In the genomic region with DNA sequence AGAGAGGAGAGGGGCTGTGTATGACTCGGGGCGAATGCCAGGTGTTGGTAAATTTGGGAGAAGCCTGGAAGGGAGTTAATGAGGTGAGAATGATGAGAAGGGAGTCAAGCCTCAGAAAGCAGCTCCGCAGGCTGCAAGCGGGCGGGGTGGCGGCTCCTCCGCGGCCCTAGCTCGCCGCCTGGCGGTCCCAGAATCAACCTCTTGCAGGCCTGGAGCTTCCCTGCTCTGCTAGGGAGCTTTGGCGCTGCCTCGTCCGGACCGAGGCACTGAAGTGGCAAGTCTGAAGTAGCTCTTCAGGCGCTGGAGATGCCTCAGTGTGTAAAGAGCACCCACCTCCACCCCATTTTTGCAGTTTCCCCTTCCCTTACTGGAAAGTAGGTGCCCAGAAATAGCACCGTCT, we compare ENCODE assay signal across 8 mouse cellular contexts. TPM values are rescaled to one million over a fixed set of nuclear protein-coding genes. Genes with fewer than 3 reads are reported as not detected.
DNase-seq lines count a peak whose midpoint lies in the region; ATAC-seq lines count a peak whose summit lies in the region.

No protein-coding gene starts in this region.

- H3K9ac ChIP-seq in forebrain, embryonic 12.5 days: no peak overlapping the region
- peak overlapping the region; percentile 72 for H3K9ac ChIP-seq in heart, embryonic 16.5 days (ENCODE audit: low read length)
- no peak overlapping the region for H3K9ac ChIP-seq in liver, embryonic 15.5 days
- H3K9ac ChIP-seq in neural tube, embryonic 14.5 days (replicated peaks; ENCODE audit: low read depth, low read length): no peak overlapping the region

- peak overlapping the region; percentile 57 for H3K4me3 ChIP-seq in brown adipose tissue, adult 24 weeks (ENCODE audit: insufficient read depth, low read depth, low read length)
- peak overlapping the region; percentile 49 for H3K4me3 ChIP-seq in forebrain, embryonic 12.5 days (replicated peaks)
- H3K4me3 ChIP-seq in heart, embryonic 16.5 days (ENCODE audit: low read length): peak overlapping the region; percentile 66
- H3K4me3 ChIP-seq in liver, embryonic 15.5 days (replicated peaks): 0 out of 2 replicates have a peak overlapping the region, but pooled peaks have one; percentile 37
- 0 out of 2 replicates have a peak overlapping the region, but pooled peaks have one; percentile 45 for H3K4me3 ChIP-seq in neural tube, embryonic 14.5 days (ENCODE audit: low read depth, low read length)

- ATAC-seq in CD4-positive, CD25-positive, alpha-beta regulatory T cell, adult 4 months: peak; percentile 52
- ATAC-seq in forebrain, embryonic 12.5 days (ENCODE audit: low FRiP score): peak; percentile 71
- ATAC-seq in heart, embryonic 16.5 days (replicated peaks; ENCODE audit: extremely low read depth, insufficient read depth, low FRiP score): 0 out of 2 replicates have a peak, but pooled peaks have one; percentile 37
- ATAC-seq in liver, embryonic 15.5 days (ENCODE audit: insufficient read depth): no peak
- peak; percentile 81 for ATAC-seq in neural tube, embryonic 14.5 days (ENCODE audit: low read depth)

- WGBS in forebrain, embryonic 12.5 days: 1% methylated on average over 17 of the region's 17 CpGs
- under 1% methylated on average over 17 of the region's 17 CpGs for WGBS in heart, embryonic 16.5 days
- under 1% methylated on average over 17 of the region's 17 CpGs for WGBS in liver, embryonic 15.5 days (ENCODE audit: insufficient replicate concordance)
- WGBS in neural tube, embryonic 14.5 days: under 1% methylated on average over 17 of the region's 17 CpGs

- no peaks in the 10 kb centered on the region for H3K36me3 ChIP-seq in forebrain, embryonic 12.5 days (replicated peaks)
- H3K36me3 ChIP-seq in heart, embryonic 16.5 days (ENCODE audit: control insufficient read depth, insufficient read depth): no peaks in the 10 kb centered on the region
- no peaks in the 10 kb centered on the region for H3K36me3 ChIP-seq in liver, embryonic 15.5 days (replicated peaks)
- H3K36me3 ChIP-seq in neural tube, embryonic 14.5 days (ENCODE audit: control insufficient read depth, insufficient read depth, low read length): no peaks in the 10 kb centered on the region

- peak overlapping the region; percentile 84 for H3K4me2 ChIP-seq in forebrain, embryonic 12.5 days
- peak overlapping the region; percentile 97 for H3K4me2 ChIP-seq in heart, embryonic 16.5 days (ENCODE audit: low read depth, low read length)
- H3K4me2 ChIP-seq in liver, embryonic 15.5 days: peak overlapping the region; percentile 16; the same call in 1 of the 2 replicates
- H3K4me2 ChIP-seq in neural tube, embryonic 14.5 days (ENCODE audit: low read depth, low read length): peak overlapping the region; percentile 90; the same call in 1 of the 2 replicates

- no peaks in the 10 kb centered on the region for H3K4me1 ChIP-seq in brown adipose tissue, adult 24 weeks (ENCODE audit: control insufficient read depth, insufficient read depth, insufficient read length, low read length)
- peaks cover 51% of the 10 kb centered on the region for H3K4me1 ChIP-seq in forebrain, embryonic 12.5 days
- H3K4me1 ChIP-seq in heart, embryonic 16.5 days (ENCODE audit: control insufficient read depth, insufficient read depth, low read length): peaks cover 51% of the 10 kb centered on the region
- H3K4me1 ChIP-seq in liver, embryonic 15.5 days (replicated peaks): peaks cover 38% of the 10 kb centered on the region
- H3K4me1 ChIP-seq in neural tube, embryonic 14.5 days (ENCODE audit: control insufficient read depth, insufficient read depth, low read length): peaks cover 16% of the 10 kb centered on the region

- peak; percentile 84 to 86 for DNase-seq in kidney, postnatal 25 days
- DNase-seq in testis, postnatal 14 days (ENCODE audit: low spot score): peak; percentile 68

- H3K27ac ChIP-seq in brown adipose tissue, adult 24 weeks (replicated peaks; ENCODE audit: low read depth, low read length): no peak overlapping the region
- H3K27ac ChIP-seq in forebrain, embryonic 12.5 days: no peak overlapping the region
- no peak overlapping the region for H3K27ac ChIP-seq in heart, embryonic 16.5 days (ENCODE audit: low read length)
- no peak overlapping the region for H3K27ac ChIP-seq in liver, embryonic 15.5 days (replicated peaks)
- no peak overlapping the region for H3K27ac ChIP-seq in neural tube, embryonic 14.5 days (ENCODE audit: low read depth, low read length)

- no peaks in the 10 kb centered on the region for H3K9me3 ChIP-seq in forebrain, embryonic 12.5 days
- no peaks in the 10 kb centered on the region for H3K9me3 ChIP-seq in heart, embryonic 16.5 days (replicated peaks; ENCODE audit: control insufficient read depth, low read length)
- no peaks in the 10 kb centered on the region for H3K9me3 ChIP-seq in liver, embryonic 15.5 days (replicated peaks)
- H3K9me3 ChIP-seq in neural tube, embryonic 14.5 days (ENCODE audit: control insufficient read depth, low read length): no peaks in the 10 kb centered on the region

- H3K27me3 ChIP-seq in forebrain, embryonic 12.5 days: peaks cover 98% of the 10 kb centered on the region
- H3K27me3 ChIP-seq in heart, embryonic 16.5 days (ENCODE audit: control insufficient read depth, insufficient read depth, low read length): peaks cover 31% of the 10 kb centered on the region
- H3K27me3 ChIP-seq in liver, embryonic 15.5 days: peaks cover 98% of the 10 kb centered on the region
- H3K27me3 ChIP-seq in neural tube, embryonic 14.5 days (ENCODE audit: control insufficient read depth, insufficient read depth, low read length): peaks cover 58% of the 10 kb centered on the region

RNA-seq across cellular contexts. Expression of a gene that starts 3.0 kb away (rescaled TPM):
- polyA plus RNA-seq in CD4-positive, CD25-positive, alpha-beta regulatory T cell, adult 4 months (2017; shearing (Covaris generic)): not detected
- polyA plus RNA-seq in brown adipose tissue, adult 24 weeks (2012; ENCODE audit: insufficient read depth, insufficient read length, missing spikeins): 2.5 and 5.5 TPM in 2 replicates
- polyA plus RNA-seq in forebrain, embryonic 12.5 days (2016; fragmentation: Nextera tagmentation; extraction: Ambion mirVana): 1.7 and 2.6 TPM in 2 replicates
- 7.8 and 9.8 TPM in 2 replicates for polyA plus RNA-seq in heart, embryonic 16.5 days (2015; fragmentation: Nextera tagmentation; extraction: Ambion mirVana)
- polyA plus RNA-seq in liver, embryonic 15.5 days (2015; fragmentation: Nextera tagmentation; extraction: Ambion mirVana): 0.61 and 0.64 TPM in 2 replicates
- 1.0 and 1.8 TPM in 2 replicates for polyA plus RNA-seq in neural tube, embryonic 14.5 days (2014; fragmentation: Nextera tagmentation; extraction: Ambion mirVana)

Comparison
In these comparisons a context has a peak if more than half of its experiments do, and no peak if none do; other contexts are left out.
1. H3K4me2 ChIP-seq: peak in every context shown above with its lines; median percentile 97 in heart, embryonic 16.5 days; 90 in neural tube, embryonic 14.5 days; 84 in forebrain, embryonic 12.5 days; 16 in liver, embryonic 15.5 days.